14 mouse cellular contexts compared by ENCODE assay signal in the genomic region with DNA sequence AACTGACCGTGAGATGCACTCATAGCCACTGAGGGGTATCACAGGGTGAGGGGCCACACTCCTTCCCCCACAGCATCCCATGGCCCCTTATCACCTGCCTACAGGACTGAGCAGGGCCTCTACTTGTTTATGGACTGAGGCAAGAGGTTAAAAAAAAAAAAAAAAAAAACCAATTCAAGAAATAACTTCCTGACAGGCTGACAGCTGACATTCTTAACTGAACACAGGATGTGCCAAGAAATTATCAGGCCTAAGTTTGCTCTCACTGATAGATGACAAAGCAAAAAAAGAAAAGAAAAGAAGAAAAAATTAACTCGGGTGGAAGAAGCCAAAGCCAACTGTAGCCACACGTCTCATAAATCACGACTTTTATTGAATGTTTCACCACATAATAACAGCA.
A peak's percentile ranks its signal among the peaks of the same experiment; 100 is the strongest.
DNase-seq lines count a peak whose midpoint lies in the region; ATAC-seq and TF ChIP-seq lines count a peak whose summit lies in the region.
"Had no signal": no experiment of that assay in that cellular context is flagged by ENCODE, and none has a peak within 500 bp of the region (broad histone marks: within the 10 kb centered on the region; RNA-seq: fewer than 3 reads in every experiment).

No protein-coding gene starts in this region.

- H3K27me3 ChIP-seq in hindbrain, postnatal 0 days (ENCODE audit: insufficient read depth, low read length) = no peaks in the 10 kb centered on the region
- no peaks in the 10 kb centered on the region for H3K27me3 ChIP-seq in hindbrain, embryonic 14.5 days (ENCODE audit: control insufficient read depth, insufficient read depth, low read length)
- no peaks in the 10 kb centered on the region for H3K27me3 ChIP-seq in midbrain, embryonic 13.5 days
- H3K27me3 ChIP-seq in midbrain, embryonic 16.5 days (ENCODE audit: control insufficient read depth, insufficient read depth, low read depth, low read length) = no peaks in the 10 kb centered on the region
- H3K27me3 ChIP-seq: embryonic facial prominence, embryonic 13.5 days; midbrain, embryonic 15.5 days; stomach, embryonic 15.5 days had no signal

- no peak overlapping the region for H3K4me3 ChIP-seq in hindbrain, postnatal 0 days (ENCODE audit: low read length)
- no peak overlapping the region for H3K4me3 ChIP-seq in hindbrain, embryonic 14.5 days (replicated peaks; ENCODE audit: low read length)
- H3K4me3 ChIP-seq in midbrain, embryonic 13.5 days (replicated peaks) = no peak overlapping the region
- no peak overlapping the region for H3K4me3 ChIP-seq in midbrain, embryonic 16.5 days (ENCODE audit: low read depth, low read length)
- H3K4me3 ChIP-seq: embryonic facial prominence, embryonic 13.5 days; midbrain, embryonic 15.5 days; stomach, embryonic 15.5 days had no signal

- H3K9ac ChIP-seq in hindbrain, postnatal 0 days (replicated peaks; ENCODE audit: low read length) = no peak overlapping the region
- H3K9ac ChIP-seq in hindbrain, embryonic 14.5 days = no peak overlapping the region
- no peak overlapping the region for H3K9ac ChIP-seq in midbrain, embryonic 13.5 days (replicated peaks)
- H3K9ac ChIP-seq in midbrain, embryonic 16.5 days (ENCODE audit: low read depth, low read length) = no peak overlapping the region
- H3K9ac ChIP-seq: embryonic facial prominence, embryonic 13.5 days; midbrain, embryonic 15.5 days; stomach, embryonic 15.5 days had no signal

- WGBS in hindbrain, postnatal 0 days = 53% methylated on average over 4 of the region's 4 CpGs
- 53% methylated on average over 4 of the region's 4 CpGs for WGBS in hindbrain, embryonic 14.5 days
- 81% methylated on average over 4 of the region's 4 CpGs for WGBS in midbrain, embryonic 13.5 days
- 77% methylated on average over 4 of the region's 4 CpGs for WGBS in midbrain, embryonic 16.5 days

- no peak for TF ChIP-seq CTCF in hindbrain, postnatal 0 days (IDR thresholded peaks at IDR 0.05; ENCODE audit: low read depth)

- H3K4me2 ChIP-seq in hindbrain, postnatal 0 days (ENCODE audit: low read depth, low read length) = no peak overlapping the region
- no peak overlapping the region for H3K4me2 ChIP-seq in hindbrain, embryonic 14.5 days (replicated peaks)
- H3K4me2 ChIP-seq in midbrain, embryonic 13.5 days (replicated peaks) = no peak overlapping the region
- no peak overlapping the region for H3K4me2 ChIP-seq in midbrain, embryonic 16.5 days (ENCODE audit: low read length)
- H3K4me2 ChIP-seq: embryonic facial prominence, embryonic 13.5 days; midbrain, embryonic 15.5 days; stomach, embryonic 15.5 days had no signal

- ATAC-seq in hindbrain, postnatal 0 days = no peak
- no peak for ATAC-seq in hindbrain, embryonic 14.5 days (ENCODE audit: low FRiP score)
- ATAC-seq in midbrain, embryonic 13.5 days = no peak
- ATAC-seq in midbrain, embryonic 16.5 days = no peak
- peak; percentile 32 for ATAC-seq in activated CD4-positive, CD25-positive, alpha-beta regulatory T cell, adult 4 months
- 0 out of 2 replicates have a peak, but pooled peaks have one; percentile 35 for ATAC-seq in megakaryocyte-erythroid progenitor cell, adult 5-6 weeks (replicated peaks; ENCODE audit: low FRiP score, low TSS enrichment, poor library complexity, severe bottlenecking)
- ATAC-seq: intestine, postnatal 0 days had no signal

- H3K27ac ChIP-seq in hindbrain, postnatal 0 days = peak overlapping the region; percentile 48
- no peak overlapping the region for H3K27ac ChIP-seq in hindbrain, embryonic 14.5 days
- H3K27ac ChIP-seq in midbrain, embryonic 13.5 days = peak overlapping the region; percentile 22; the same call in 1 of the 2 replicates
- H3K27ac ChIP-seq in midbrain, embryonic 16.5 days (ENCODE audit: low read length) = no peak overlapping the region
- H3K27ac ChIP-seq: embryonic facial prominence, embryonic 13.5 days; midbrain, embryonic 15.5 days; stomach, embryonic 15.5 days had no signal

- H3K36me3 ChIP-seq in hindbrain, postnatal 0 days (ENCODE audit: insufficient read depth, low read length) = no peaks in the 10 kb centered on the region
- H3K36me3 ChIP-seq in hindbrain, embryonic 14.5 days (replicated peaks; ENCODE audit: control insufficient read depth, insufficient read depth) = 0 out of 2 replicates have a peak, but pooled peaks cover 3% of the 10 kb centered on the region
- H3K36me3 ChIP-seq in midbrain, embryonic 13.5 days = 0 out of 2 replicates have a peak, but pooled peaks cover 2% of the 10 kb centered on the region
- no peaks in the 10 kb centered on the region for H3K36me3 ChIP-seq in midbrain, embryonic 16.5 days (ENCODE audit: control insufficient read depth, insufficient read depth, low read length)
- H3K36me3 ChIP-seq: midbrain, embryonic 15.5 days; stomach, embryonic 15.5 days had no signal

- H3K4me1 ChIP-seq in hindbrain, postnatal 0 days (ENCODE audit: insufficient read depth, low read length) = peaks cover 10% of the 10 kb centered on the region
- H3K4me1 ChIP-seq in hindbrain, embryonic 14.5 days (replicated peaks; ENCODE audit: control insufficient read depth, insufficient read depth, low read length) = peaks cover 26% of the 10 kb centered on the region; the same call in 1 of the 2 replicates
- peaks cover 75% of the 10 kb centered on the region for H3K4me1 ChIP-seq in midbrain, embryonic 13.5 days (replicated peaks)
- H3K4me1 ChIP-seq in midbrain, embryonic 16.5 days (ENCODE audit: control insufficient read depth, insufficient read depth, low read length) = peaks cover 15% of the 10 kb centered on the region; the same call in 1 of the 2 replicates

- H3K9me3 ChIP-seq in hindbrain, postnatal 0 days (ENCODE audit: low read length) = no peaks in the 10 kb centered on the region
- H3K9me3 ChIP-seq in hindbrain, embryonic 14.5 days (ENCODE audit: control insufficient read depth, low read length) = no peaks in the 10 kb centered on the region
- no peaks in the 10 kb centered on the region for H3K9me3 ChIP-seq in midbrain, embryonic 13.5 days
- H3K9me3 ChIP-seq in midbrain, embryonic 16.5 days (replicated peaks; ENCODE audit: control insufficient read depth, low read length, poor library complexity, severe bottlenecking) = no peaks in the 10 kb centered on the region
- H3K9me3 ChIP-seq: embryonic facial prominence, embryonic 13.5 days; midbrain, embryonic 15.5 days; stomach, embryonic 15.5 days had no signal

- DNase-seq in hindbrain, postnatal 0 days (ENCODE audit: low spot score) = no peak
- no peak for DNase-seq in hindbrain, embryonic 14.5 days (ENCODE audit: low spot score)
- no peak for DNase-seq in urinary bladder, postnatal 25 days (ENCODE audit: low spot score)
- DNase-seq in adrenal gland, postnatal 36 days = no peak
- DNase-seq: cerebellum, postnatal 36 days; right cerebral cortex, postnatal 4 days had no signal

Comparison
In these comparisons a context has a peak if more than half of its experiments do, and no peak if none do; other contexts are left out.
1. H3K27ac ChIP-seq: peak in hindbrain, postnatal 0 days (single experiment) and midbrain, embryonic 13.5 days (single experiment); none in hindbrain, embryonic 14.5 days (single experiment) and midbrain, embryonic 16.5 days (single experiment).
2. ATAC-seq: peak in activated CD4-positive, CD25-positive, alpha-beta regulatory T cell, adult 4 months (single experiment) and megakaryocyte-erythroid progenitor cell, adult 5-6 weeks (single experiment); none in hindbrain, postnatal 0 days (single experiment), hindbrain, embryonic 14.5 days (single experiment), midbrain, embryonic 13.5 days (single experiment) and midbrain, embryonic 16.5 days (single experiment).